Mouse (Mus musculus) testis, adult 2 months (tissue): ENCODE results near the gene Zfp385c.

ENCODE experiments used
- CTCF ChIP-seq: fragments of 200-500 bp; IDR thresholded peaks from 2 replicates; pipeline ENCODE4 v1.5.1; 2012; ENCODE audit warnings: low read depth, mild to moderate bottlenecking, inconsistent platforms, low read length, moderate library complexity; ENCODE audit not compliant: control insufficient read depth, insufficient read depth, insufficient replicate concordance
- POLR2A ChIP-seq: fragments of 200-500 bp; IDR thresholded peaks from 2 replicates; pipeline ENCODE4 v1.6.1; 2012; ENCODE audit warnings: low read depth, mild to moderate bottlenecking, inconsistent platforms, low read length, moderate library complexity; ENCODE audit not compliant: control insufficient read depth

DNA sequence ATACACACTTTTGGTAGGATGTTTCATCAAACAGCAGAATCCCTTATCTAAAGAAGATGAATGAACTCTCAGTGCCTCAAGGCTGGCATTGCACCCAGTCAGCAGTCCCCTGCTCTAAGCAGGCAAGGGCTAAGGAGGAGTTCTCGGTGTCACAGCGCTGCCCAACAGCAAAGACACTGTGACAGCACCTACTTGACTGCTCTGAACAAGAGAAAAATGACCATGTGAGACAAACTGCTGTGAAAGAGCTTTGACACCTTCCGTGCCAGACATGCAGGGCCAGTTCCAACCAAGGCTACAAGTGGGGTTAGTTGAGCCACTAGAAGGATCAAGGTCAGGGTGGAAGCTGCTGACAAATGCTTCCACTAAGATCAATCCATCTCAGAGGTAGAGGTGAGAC lies 107.1 kb downstream of the Zfp385c start:
- no peak for TF ChIP-seq CTCF
- no peak for TF ChIP-seq POLR2A
